Mouse (Mus musculus): ENCODE results near the gene S100a11. TPM values are rescaled to one million over a fixed set of nuclear protein-coding genes. Genes with fewer than 3 reads are reported as not detected.
"Not testable (repeated sequence)": the region's sequence is repeated elsewhere in the genome, so short reads cannot be mapped to it uniquely, and the experiment has no call there.

Gene S100a11
- polyA plus RNA-seq, 1 experiment from 2014 or later = 2,093 TPM

- DNase-seq (ENCODE audit: low spot score) = peak; percentile 70
- H3K4me3 ChIP-seq (ENCODE audit: low read depth, low read length) = no peak overlapping the region
- ATAC-seq (ENCODE audit: low FRiP score, low TSS enrichment) = peak; percentile 96
- H3K4me2 ChIP-seq (replicated peaks; ENCODE audit: low read depth) = no peak overlapping the region
- 50% methylated on average over 2 of the region's 2 CpGs for WGBS
- H3K4me1 ChIP-seq (replicated peaks; ENCODE audit: control insufficient read depth, insufficient read depth) = no peaks in the 10 kb centered on the region
- H3K9me3 ChIP-seq (ENCODE audit: control insufficient read depth, low read length) = no peaks in the 10 kb centered on the region
- TF ChIP-seq EP300 (optimal IDR thresholded peaks at IDR 0.05) (no peak), CTCF (IDR thresholded peaks at IDR 0.05; ENCODE audit: low read depth) (peak; percentile 46)
- H3K9ac ChIP-seq (ENCODE audit: low read length) = no peak overlapping the region
- no peak overlapping the region for H3K27ac ChIP-seq (replicated peaks)
- no peaks in the 10 kb centered on the region for H3K27me3 ChIP-seq (ENCODE audit: control insufficient read depth, insufficient read depth, low read length)
- no peaks in the 10 kb centered on the region for H3K36me3 ChIP-seq (ENCODE audit: control insufficient read depth, insufficient read depth, low read length)
Observed at GRCm38 (mm10) chr3:93537068-93537576, 16.8 kb downstream of the S100a11 start.

GRCm38 (mm10) chr3:93538486-93538885 is 18.2 kb downstream of the S100a11 start:
- WGBS = 65% methylated on average over 2 of the region's 2 CpGs
- no peaks in the 10 kb centered on the region for H3K36me3 ChIP-seq (ENCODE audit: control insufficient read depth, insufficient read depth, low read length)
- no peaks in the 10 kb centered on the region for H3K4me1 ChIP-seq (replicated peaks; ENCODE audit: control insufficient read depth, insufficient read depth)
- TF ChIP-seq CTCF (IDR thresholded peaks at IDR 0.05; ENCODE audit: low read depth) (no peak), EP300 (optimal IDR thresholded peaks at IDR 0.05) (no peak)
- H3K27me3 ChIP-seq (ENCODE audit: control insufficient read depth, insufficient read depth, low read length) = no peaks in the 10 kb centered on the region
- no peaks in the 10 kb centered on the region for H3K9me3 ChIP-seq (ENCODE audit: control insufficient read depth, low read length)
- H3K9ac ChIP-seq (ENCODE audit: low read length) = no peak overlapping the region
- no peak for ATAC-seq (ENCODE audit: low FRiP score, low TSS enrichment)
- no peak overlapping the region for H3K4me2 ChIP-seq (replicated peaks; ENCODE audit: low read depth)
- no peak overlapping the region for H3K27ac ChIP-seq (replicated peaks)
- H3K4me3 ChIP-seq (ENCODE audit: low read depth, low read length) = no peak overlapping the region
- DNase-seq (ENCODE audit: low spot score) = no peak

- no peak for ATAC-seq (ENCODE audit: low FRiP score, low TSS enrichment)
Observed at GRCm38 (mm10) chr3:93541501-93541900, 21.2 kb downstream of the S100a11 start.

GRCm38 (mm10) chr3:93544170-93544569 is 23.9 kb downstream of the S100a11 start:
- H3K4me2 ChIP-seq (replicated peaks; ENCODE audit: low read depth); H3K36me3 ChIP-seq (ENCODE audit: control insufficient read depth, insufficient read depth, low read length); ATAC-seq (ENCODE audit: low FRiP score, low TSS enrichment); H3K27ac ChIP-seq (replicated peaks); H3K9me3 ChIP-seq (ENCODE audit: control insufficient read depth, low read length); H3K4me3 ChIP-seq (ENCODE audit: low read depth, low read length); DNase-seq (ENCODE audit: low spot score); H3K9ac ChIP-seq (ENCODE audit: low read length); H3K27me3 ChIP-seq (ENCODE audit: control insufficient read depth, insufficient read depth, low read length); H3K4me1 ChIP-seq (replicated peaks; ENCODE audit: control insufficient read depth, insufficient read depth): not testable (repeated sequence)
- WGBS = 80% methylated on average over 6 of the region's 6 CpGs

More at GRCm38 (mm10) chr3:93541501-93541900, 21.2 kb downstream of the S100a11 start:
- no peaks in the 10 kb centered on the region for H3K9me3 ChIP-seq (ENCODE audit: control insufficient read depth, low read length)
- WGBS = 41% methylated on average over 2 of the region's 2 CpGs
- TF ChIP-seq CTCF (IDR thresholded peaks at IDR 0.05; ENCODE audit: low read depth) = no peak
- TF ChIP-seq EP300 (optimal IDR thresholded peaks at IDR 0.05) = no peak
- no peak for DNase-seq (ENCODE audit: low spot score)
- H3K27ac ChIP-seq (replicated peaks) = no peak overlapping the region
- H3K4me1 ChIP-seq (replicated peaks; ENCODE audit: control insufficient read depth, insufficient read depth) = no peaks in the 10 kb centered on the region
- H3K4me3 ChIP-seq (ENCODE audit: low read depth, low read length) = no peak overlapping the region
- H3K27me3 ChIP-seq (ENCODE audit: control insufficient read depth, insufficient read depth, low read length) = no peaks in the 10 kb centered on the region
- no peak overlapping the region for H3K4me2 ChIP-seq (replicated peaks; ENCODE audit: low read depth)
- no peak overlapping the region for H3K9ac ChIP-seq (ENCODE audit: low read length)
- H3K36me3 ChIP-seq (ENCODE audit: control insufficient read depth, insufficient read depth, low read length) = no peaks in the 10 kb centered on the region

GRCm38 (mm10) chr3:93547099-93547648 is 26.9 kb downstream of the S100a11 start:
- Histone ChIP-seq H3K4me3 (ENCODE audit: low read depth, low read length) (no peak overlapping the region), H3K27ac (replicated peaks) (no peak overlapping the region), H3K36me3 (ENCODE audit: control insufficient read depth, insufficient read depth, low read length) (no peaks in the 10 kb centered on the region), H3K27me3 (ENCODE audit: control insufficient read depth, insufficient read depth, low read length) (no peaks in the 10 kb centered on the region), H3K9ac (ENCODE audit: low read length) (no peak overlapping the region), H3K9me3 (ENCODE audit: control insufficient read depth, low read length) (no peaks in the 10 kb centered on the region), H3K4me1 (replicated peaks; ENCODE audit: control insufficient read depth, insufficient read depth) (no peaks in the 10 kb centered on the region), H3K4me2 (replicated peaks; ENCODE audit: low read depth) (no peak overlapping the region)
- peak; percentile 86 for DNase-seq (ENCODE audit: low spot score)
- 32% methylated on average over 7 of the region's 7 CpGs for WGBS
- peak; percentile 71 for ATAC-seq (ENCODE audit: low FRiP score, low TSS enrichment)
- TF ChIP-seq CTCF (IDR thresholded peaks at IDR 0.05; ENCODE audit: low read depth) = peak; percentile 95
- TF ChIP-seq EP300 (optimal IDR thresholded peaks at IDR 0.05) = no peak

- no peaks in the 10 kb centered on the region for H3K36me3 ChIP-seq (ENCODE audit: control insufficient read depth, insufficient read depth, low read length)
- H3K27ac ChIP-seq (replicated peaks) = 0 out of 2 replicates have a peak overlapping the region, but pooled peaks have one; percentile 13
- ATAC-seq (ENCODE audit: low FRiP score, low TSS enrichment) (no peak), DNase-seq (ENCODE audit: low spot score) (no peak)
- no peak overlapping the region for H3K9ac ChIP-seq (ENCODE audit: low read length)
- TF ChIP-seq EP300 (optimal IDR thresholded peaks at IDR 0.05) (no peak), CTCF (IDR thresholded peaks at IDR 0.05; ENCODE audit: low read depth) (no peak)
- no peaks in the 10 kb centered on the region for H3K9me3 ChIP-seq (ENCODE audit: control insufficient read depth, low read length)
- WGBS = 59% methylated on average over 20 of the region's 20 CpGs
- no peak overlapping the region for H3K4me3 ChIP-seq (ENCODE audit: low read depth, low read length)
- H3K4me2 ChIP-seq (replicated peaks; ENCODE audit: low read depth) = no peak overlapping the region
- H3K27me3 ChIP-seq (ENCODE audit: control insufficient read depth, insufficient read depth, low read length) = no peaks in the 10 kb centered on the region
- no peaks in the 10 kb centered on the region for H3K4me1 ChIP-seq (replicated peaks; ENCODE audit: control insufficient read depth, insufficient read depth)
Observed at GRCm38 (mm10) chr3:93547749-93548540, 27.7 kb downstream of the S100a11 start.
